Mouse (Mus musculus) brain, embryonic 14.5 days (tissue): ENCODE measurements around the gene Itprid1. TPM values are rescaled to one million over a fixed set of nuclear protein-coding genes. Genes with fewer than 3 reads are reported as not detected.
A peak's percentile ranks its signal among the peaks of the same experiment; 100 is the strongest.

Experiments used
- DNase-seq: peaks from one replicate; pipeline ENCODE4 v3.0.0-alpha.2; 2011; ENCODE audit warnings: low read depth
- CTCF ChIP-seq: fragments of 200-500 bp; IDR thresholded peaks from 2 replicates; pipeline ENCODE4 v1.5.1; 2012; ENCODE audit warnings: inconsistent platforms, mild to moderate bottlenecking, moderate library complexity, borderline replicate concordance; ENCODE audit not compliant: insufficient read depth, insufficient read length; ENCODE audit errors: extremely low read depth
- POLR2A ChIP-seq: fragments of 200-500 bp; IDR thresholded peaks from 2 replicates; pipeline ENCODE4 v1.6.1; 2012; ENCODE audit warnings: mild to moderate bottlenecking, inconsistent platforms, borderline replicate concordance; ENCODE audit not compliant: poor library complexity, insufficient read depth, insufficient read length, severe bottlenecking; ENCODE audit errors: extremely low read depth
- polyA plus RNA-seq: library from polyadenylated mRNA; depleted of rRNA; stranded (reverse); fragments of >200 nt; gene quantifications from 2 replicates; pipeline ENCODE4 v1.2.3, GENCODE M21; 2012

The Itprid1 gene
- polyA plus RNA-seq, 1 experiment, result 0.26 TPM

DNA sequence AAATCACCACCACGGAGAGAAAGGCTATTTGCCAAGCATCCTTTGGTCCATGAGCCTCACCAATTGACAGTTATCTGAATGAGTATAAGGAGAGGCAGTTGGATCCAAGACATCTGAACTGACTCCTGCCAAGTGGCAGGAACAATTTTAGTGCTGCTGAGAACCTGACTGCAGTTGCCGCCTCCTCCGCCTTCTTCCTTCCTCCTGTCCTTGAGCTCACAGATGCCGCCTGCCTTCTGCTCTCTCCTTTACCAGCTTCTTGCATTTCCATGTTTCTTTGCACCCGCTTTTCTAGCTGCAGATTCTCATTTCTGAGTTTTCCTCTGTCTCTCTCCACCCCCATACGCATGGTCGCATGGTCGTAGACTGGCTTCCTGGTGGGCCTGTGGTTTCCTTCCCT is 25.5 kb upstream of the Itprid1 start:
- TF ChIP-seq POLR2A (no peak), CTCF (no peak)
- peak; percentile 64 for DNase-seq

DNA sequence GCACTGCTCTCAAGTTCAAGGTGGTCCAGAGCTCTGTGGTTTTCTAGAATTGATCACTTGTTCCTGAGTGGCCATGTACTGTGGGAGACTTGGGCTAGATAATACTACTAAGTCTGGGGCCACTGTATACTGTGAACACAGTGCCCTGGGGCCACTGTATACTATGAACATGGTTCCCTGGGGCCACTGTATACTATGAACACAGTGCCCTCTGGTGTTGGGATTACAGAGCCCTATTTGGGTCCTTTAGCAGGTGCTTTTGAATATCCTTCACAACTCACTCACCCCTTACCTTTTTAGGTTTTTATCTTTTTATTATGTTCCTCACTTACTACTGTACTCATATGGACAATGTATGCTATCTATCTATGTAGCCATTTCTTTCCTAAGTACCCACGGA is 24.3 kb upstream of the Itprid1 start:
- TF ChIP-seq POLR2A (no peak), CTCF (peak; percentile 25; the same call in 1 of the 2 replicates)
- no peak for DNase-seq

DNA sequence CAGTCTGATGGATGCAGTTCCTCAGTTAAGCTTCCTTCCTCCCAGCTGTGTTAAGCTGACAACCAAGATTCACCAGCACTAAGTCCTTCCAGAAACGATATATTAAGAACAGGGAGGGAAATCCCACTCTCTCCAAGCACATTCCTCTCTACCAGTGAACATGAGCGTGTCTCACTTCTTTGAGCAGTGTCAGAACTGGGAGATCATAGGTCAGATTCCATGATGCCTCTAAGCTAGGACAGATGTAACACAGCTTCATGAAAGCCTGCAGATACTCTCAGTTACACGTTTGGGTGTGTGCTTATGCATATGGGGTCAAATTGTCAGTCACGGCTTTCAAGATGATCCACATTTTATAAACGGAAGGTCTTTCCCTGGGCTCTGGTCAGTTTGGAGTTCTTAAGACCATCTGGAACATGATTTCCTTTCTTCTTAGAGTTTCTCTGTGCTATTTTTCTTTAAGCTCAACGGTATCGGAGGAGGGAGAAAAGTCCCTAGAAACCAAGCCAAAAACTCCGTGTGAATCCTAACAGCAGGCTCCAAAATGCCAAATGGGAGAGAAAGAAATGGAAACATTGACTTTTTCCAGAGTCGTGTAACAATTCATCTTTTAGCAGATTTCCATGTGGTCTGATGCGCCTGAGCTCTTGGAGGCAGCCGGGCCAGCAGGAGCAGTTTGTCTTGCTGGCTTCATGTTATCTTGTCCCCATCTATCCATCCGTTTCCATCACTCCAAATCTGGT is 22.3 kb upstream of the Itprid1 start:
- TF ChIP-seq POLR2A (no peak), CTCF (no peak)
- DNase-seq, result no peak

DNA sequence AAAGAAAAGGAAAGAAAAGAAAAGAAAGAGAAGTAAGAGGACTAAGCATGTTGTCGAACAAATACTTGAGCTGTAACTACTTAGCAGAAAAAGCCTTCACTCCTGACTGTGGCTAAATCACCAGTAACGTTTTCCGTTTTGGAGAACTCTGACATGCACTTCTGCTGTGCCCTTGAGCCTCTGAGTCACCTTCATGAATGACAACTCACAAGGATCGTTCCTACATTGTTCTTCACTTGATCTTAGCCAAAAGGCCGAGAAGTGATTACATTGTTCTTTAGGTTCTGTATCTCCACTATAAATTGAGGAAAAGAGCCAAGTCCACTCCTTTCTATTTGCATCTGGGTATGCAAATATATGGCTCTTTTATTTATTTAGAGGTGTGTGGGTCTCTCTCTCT is 19.8 kb upstream of the Itprid1 start:
- DNase-seq, result no peak
- no peak for TF ChIP-seq POLR2A
- TF ChIP-seq CTCF, result no peak

DNA sequence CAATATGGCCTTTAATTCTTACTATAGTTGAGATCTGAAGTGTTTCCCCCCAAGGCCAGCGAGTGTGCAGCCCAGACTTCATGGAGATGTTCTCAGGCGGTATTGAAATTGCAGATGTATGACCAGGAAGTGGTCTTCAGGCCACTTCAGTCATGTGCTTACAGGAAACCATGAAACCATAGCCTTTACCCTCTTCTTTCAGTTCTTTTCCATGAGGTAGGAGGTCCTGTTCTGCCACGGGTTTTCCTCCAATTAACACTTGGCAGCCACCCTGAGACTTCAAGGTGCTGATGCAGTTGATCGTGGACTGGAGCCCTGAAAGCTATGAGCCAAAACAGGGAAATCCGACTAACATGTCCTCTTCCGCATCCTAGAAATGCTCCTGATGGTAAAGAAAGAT is 7.0 kb upstream of the Itprid1 start:
- no peak for DNase-seq

DNA sequence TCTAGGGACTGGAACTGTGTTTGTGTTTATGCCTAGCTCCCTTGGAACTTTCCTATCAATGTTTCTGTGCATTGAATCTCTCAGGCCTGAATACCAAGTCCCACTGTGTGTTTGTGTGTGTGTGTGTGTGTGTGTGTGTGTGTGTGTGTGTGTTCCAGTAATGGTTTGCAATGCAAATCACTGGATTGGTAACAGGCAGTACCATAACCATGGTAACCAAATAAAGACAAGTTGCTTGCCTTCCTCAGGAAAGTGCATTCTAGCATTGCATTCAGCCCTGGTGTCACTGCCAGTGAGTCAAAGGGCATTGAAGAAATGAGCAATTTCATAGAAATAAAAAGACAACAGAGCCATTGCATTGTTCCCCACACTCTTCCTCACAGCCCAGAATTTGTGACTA is 15.9 kb downstream of the Itprid1 start:
- no peak for DNase-seq
- TF ChIP-seq CTCF, result no peak
- TF ChIP-seq POLR2A, result no peak

More for the DNA sequence above, 7.0 kb upstream of the Itprid1 start:
- no peak for TF ChIP-seq CTCF

DNA sequence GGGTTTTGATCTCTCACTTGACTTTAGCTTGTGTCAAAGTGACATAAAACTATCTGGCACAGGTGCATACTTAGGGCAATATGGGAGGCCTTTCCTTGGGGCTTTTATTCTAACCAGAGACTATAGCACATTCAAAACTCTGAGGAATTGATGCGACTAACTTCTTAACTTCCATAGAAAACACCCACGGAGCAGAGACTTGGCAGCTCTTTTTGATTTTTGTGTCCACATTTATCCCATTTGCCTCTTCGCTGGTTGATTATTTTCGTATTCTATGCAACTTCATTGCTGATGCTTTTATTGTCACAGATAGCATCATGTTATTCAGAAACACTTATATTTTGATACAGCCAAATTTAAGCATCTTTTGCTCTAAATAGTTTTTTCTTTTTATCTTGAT is 19.4 kb downstream of the Itprid1 start:
- TF ChIP-seq CTCF (no peak), POLR2A (no peak)
- no peak for DNase-seq

DNA sequence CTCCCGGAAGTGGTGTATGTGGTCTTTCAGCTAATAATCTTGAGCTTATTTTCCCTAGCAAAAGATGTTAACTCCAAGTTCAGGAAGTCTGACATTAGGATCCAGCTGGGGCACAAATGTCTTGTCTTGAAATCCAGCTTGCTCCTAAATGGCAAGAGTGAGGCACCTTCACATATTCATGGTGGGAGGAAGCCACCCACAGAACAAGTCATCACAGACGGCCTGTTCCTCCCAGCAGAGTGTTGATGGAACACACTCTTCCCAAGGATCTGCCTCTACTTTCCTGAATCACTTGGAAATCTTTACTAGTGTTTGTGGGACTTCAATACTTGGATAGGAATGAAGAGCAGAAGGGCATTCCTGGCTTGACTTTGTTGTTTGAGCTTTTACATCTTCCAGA is 28.5 kb downstream of the Itprid1 start:
- TF ChIP-seq POLR2A (no peak), CTCF (no peak)
- no peak for DNase-seq

DNA sequence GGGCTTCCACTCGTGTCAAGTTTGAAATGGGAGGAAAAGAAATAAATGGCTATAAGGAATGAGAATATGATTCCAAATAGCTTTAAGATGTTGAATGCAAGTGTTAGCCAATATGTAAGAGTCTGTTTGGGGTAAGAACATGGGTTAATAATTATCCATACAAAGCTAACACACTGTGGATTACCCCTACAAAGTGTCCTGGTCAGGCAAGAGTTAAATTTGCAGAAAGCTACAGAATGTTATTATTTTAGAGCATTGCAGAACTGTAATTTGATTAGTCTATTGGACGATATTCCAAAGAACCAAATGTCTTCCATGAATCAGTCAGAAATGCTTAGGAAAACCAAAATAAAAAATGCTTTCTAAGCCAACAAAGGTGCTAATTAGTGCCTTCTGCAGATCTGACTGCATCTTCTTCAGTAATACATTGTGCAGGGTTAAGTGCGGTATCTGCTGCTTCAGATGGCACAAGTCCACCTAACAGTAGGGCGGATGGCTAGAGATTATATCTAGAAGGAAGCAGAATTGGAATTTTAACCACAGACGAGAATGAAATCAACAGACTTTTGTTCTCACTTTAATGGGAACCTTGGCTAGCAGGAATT is 42.8 kb downstream of the Itprid1 start:
- DNase-seq, result peak; percentile 87

DNA sequence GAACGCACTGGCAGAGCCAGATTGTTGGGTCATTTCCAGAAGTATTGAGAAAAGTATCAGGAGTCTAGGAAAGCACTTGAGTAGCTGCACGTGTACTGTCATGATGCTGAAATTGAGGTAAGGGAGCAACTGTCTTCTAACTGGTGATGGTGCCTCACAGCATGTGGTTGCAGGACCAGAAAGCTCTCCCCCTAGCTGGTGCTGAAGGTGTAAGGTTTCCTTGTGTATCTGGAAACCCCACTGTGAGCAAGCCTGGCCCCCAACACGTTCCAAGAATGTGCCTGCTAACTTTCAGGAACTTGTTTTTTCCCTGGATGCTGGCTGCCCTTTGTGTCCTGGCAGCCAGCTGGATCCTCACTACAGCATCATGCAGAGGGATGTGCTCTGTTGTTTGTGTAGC is 44.2 kb downstream of the Itprid1 start:
- peak; percentile 54 for DNase-seq
- TF ChIP-seq CTCF, result no peak
- no peak for TF ChIP-seq POLR2A

More for the DNA sequence above, 42.8 kb downstream of the Itprid1 start:
- TF ChIP-seq POLR2A (no peak), CTCF (no peak)

DNA sequence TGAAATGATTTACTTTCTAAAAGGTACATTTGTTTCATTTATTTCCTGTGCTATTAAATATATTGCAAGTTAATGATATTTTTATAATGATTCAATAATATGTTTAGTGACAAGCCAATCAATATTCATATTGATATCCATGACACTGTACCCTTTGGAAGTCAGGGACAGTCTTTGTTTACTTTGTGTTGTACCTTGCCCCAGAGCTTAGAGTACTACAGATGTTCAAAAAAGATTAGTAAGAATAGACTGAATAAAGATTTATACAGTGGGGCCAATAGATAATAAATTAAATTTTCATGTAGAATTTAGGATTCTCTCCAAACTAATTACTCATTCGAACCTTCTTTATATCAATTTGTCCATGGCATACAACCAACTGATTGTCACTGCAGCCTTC is 50.9 kb downstream of the Itprid1 start:
- TF ChIP-seq POLR2A, result no peak
- TF ChIP-seq CTCF, result no peak
- no peak for DNase-seq
